Mouse (Mus musculus) CH12.LX (cell line): ENCODE data around the gene Col9a2.

ENCODE experiments used
- E2F4 ChIP-seq: IDR thresholded peaks from 2 replicates; pipeline ENCODE4 v1.6.1; 2011; ENCODE audit warnings: low read depth, low read length, improper control_type of control experiment; ENCODE audit not compliant: insufficient replicate concordance
- MEF2A ChIP-seq: IDR thresholded peaks from 2 replicates; pipeline ENCODE4 v1.6.1; 2014; ENCODE audit warnings: low read depth, mild to moderate bottlenecking, inconsistent platforms, low read length, improper control_type of control experiment, borderline replicate concordance

GRCm38 (mm10) chr4:121002400-121003171, 36.6 kb upstream of the Col9a2 start:
- 0 out of 2 replicates have a peak, but pooled peaks have one; percentile 24 for TF ChIP-seq MEF2A
- no peak for TF ChIP-seq E2F4
